Mouse (Mus musculus): ENCODE measurements at regions not wholly inside any gene's neighbourhood (a gene's known extent, or its start where the extent isn't known, plus 50 kb on each side); places are given as distances from the start of the nearest gene placed in this dataset.

DNA sequence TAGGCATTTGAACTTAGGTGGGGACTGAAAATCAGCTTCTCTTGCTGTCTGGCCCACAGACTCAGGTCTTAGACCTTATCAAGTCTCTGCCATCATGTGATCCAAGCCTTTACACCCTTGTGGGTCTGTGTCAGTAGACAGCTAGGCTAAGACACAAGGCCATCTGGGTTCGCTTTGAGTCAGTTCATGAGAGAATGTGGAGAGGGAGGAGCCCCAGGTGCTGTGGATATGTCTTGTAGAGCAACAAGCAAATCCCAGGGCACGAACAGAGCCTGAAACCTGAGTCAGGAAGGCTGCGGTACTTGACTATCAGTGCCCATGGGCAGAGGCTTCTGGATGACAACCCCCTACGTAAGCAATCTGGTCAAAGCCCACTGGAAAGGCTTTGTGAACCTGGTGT, 55.6 kb upstream of the S1pr3 start:
- 62% methylated on average over 4 of the region's 4 CpGs for WGBS
- H3K27ac ChIP-seq = no peak overlapping the region; the same call in 1 of the 2 replicates
- no peak for ATAC-seq (ENCODE audit: low FRiP score, low read depth)
- H3K36me3 ChIP-seq = no peaks in the 10 kb centered on the region
- H3K9ac ChIP-seq = no peak overlapping the region
- H3K4me3 ChIP-seq = no peak overlapping the region
- peaks cover 37% of the 10 kb centered on the region for H3K4me1 ChIP-seq
- H3K4me2 ChIP-seq (replicated peaks) = no peak overlapping the region
- no peaks in the 10 kb centered on the region for H3K27me3 ChIP-seq
- H3K9me3 ChIP-seq = no peaks in the 10 kb centered on the region

DNA sequence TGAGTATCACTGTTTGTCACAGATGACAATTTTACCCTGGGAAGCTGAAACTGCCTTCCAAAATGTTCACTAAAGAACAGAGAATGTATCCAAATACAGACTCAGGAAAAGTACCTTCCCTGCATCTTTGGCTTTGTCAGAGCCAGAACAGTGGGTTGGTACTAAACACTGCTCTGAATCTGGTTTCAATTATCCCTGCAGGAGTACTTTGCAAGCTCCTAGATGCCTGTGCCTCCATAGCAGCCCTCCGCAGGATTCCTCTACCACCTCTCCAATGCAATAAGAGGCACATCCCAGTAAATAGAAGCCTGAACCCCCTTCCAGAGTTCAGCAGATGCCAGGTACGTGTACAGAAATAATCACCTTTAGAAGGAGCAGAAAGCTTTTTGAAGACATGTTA, 52.9 kb upstream of the S1pr3 start:
- no peak overlapping the region for H3K9ac ChIP-seq
- no peak overlapping the region for H3K4me2 ChIP-seq (replicated peaks)
- no peaks in the 10 kb centered on the region for H3K27me3 ChIP-seq
- 16% methylated on average over 2 of the region's 2 CpGs for WGBS
- ATAC-seq (ENCODE audit: low FRiP score, low read depth) = peak; percentile 80; the same call in 1 of the 2 replicates
- no peaks in the 10 kb centered on the region for H3K36me3 ChIP-seq
- peak overlapping the region; percentile 29 for H3K27ac ChIP-seq
- H3K4me3 ChIP-seq = no peak overlapping the region
- no peaks in the 10 kb centered on the region for H3K9me3 ChIP-seq
- peaks cover 22% of the 10 kb centered on the region for H3K4me1 ChIP-seq
